In genomic region chr3:87958967-87959366, GRCm38 (mm10) we compare ENCODE assay signal across 14 mouse cellular contexts. TPM values are rescaled to one million over a fixed set of nuclear protein-coding genes. Genes with fewer than 3 reads are reported as not detected.
DNase-seq lines count a peak whose midpoint lies in the region; ATAC-seq and TF ChIP-seq lines count a peak whose summit lies in the region.
"Had no signal": no experiment of that assay in that cellular context is flagged by ENCODE, and none has a peak within 500 bp of the region (broad histone marks: within the 10 kb centered on the region; RNA-seq: fewer than 3 reads in every experiment).

No protein-coding gene starts in this region.

- TF ChIP-seq CTCF in gastrocnemius, adult 2 months (IDR thresholded peaks at IDR 0.05), result no peak

- no peak for TF ChIP-seq POLR2A in limb, embryonic 14.5 days (IDR thresholded peaks at IDR 0.05; ENCODE audit: borderline replicate concordance, extremely low read depth, insufficient read depth, insufficient read length)

- no peak overlapping the region for H3K4me3 ChIP-seq in hindbrain, embryonic 11.5 days (ENCODE audit: low read depth, low read length)
- H3K4me3 ChIP-seq in hindbrain, embryonic 16.5 days (ENCODE audit: low read length), result no peak overlapping the region
- H3K4me3 ChIP-seq in embryonic facial prominence, embryonic 11.5 days (ENCODE audit: low read depth, low read length), result no peak overlapping the region
- no peak overlapping the region for H3K4me3 ChIP-seq in limb, embryonic 14.5 days (replicated peaks; ENCODE audit: low read length)
- no peak overlapping the region for H3K4me3 ChIP-seq in gastrocnemius, adult 2 months
- H3K4me3 ChIP-seq: lung, embryonic 15.5 days had no signal

- peak overlapping the region; percentile 97 for H3K27ac ChIP-seq in hindbrain, embryonic 11.5 days (ENCODE audit: low read depth, low read length)
- no peak overlapping the region for H3K27ac ChIP-seq in hindbrain, embryonic 16.5 days (ENCODE audit: low read depth, low read length)
- 0 out of 2 replicates have a peak overlapping the region, but pooled peaks have one; percentile 97 for H3K27ac ChIP-seq in embryonic facial prominence, embryonic 11.5 days (replicated peaks; ENCODE audit: low read depth, low read length)
- H3K27ac ChIP-seq in limb, embryonic 14.5 days (replicated peaks; ENCODE audit: low read depth, low read length), result peak overlapping the region; percentile 92; the same call in 1 of the 2 replicates
- H3K27ac ChIP-seq in gastrocnemius, adult 2 months, result no peak overlapping the region
- H3K27ac ChIP-seq: lung, embryonic 15.5 days had no signal

- DNase-seq in hindbrain, embryonic 11.5 days (ENCODE audit: low spot score), result peak; percentile 53
- peak; percentile 79 for DNase-seq in embryo, embryonic 10.5 days (ENCODE audit: low spot score)
- no peak for DNase-seq in embryonic facial prominence, embryonic 11.5 days (ENCODE audit: low spot score)
- DNase-seq in limb, embryonic 14.5 days (ENCODE audit: low spot score), result no peak
- no peak for DNase-seq in adipocyte (ENCODE audit: low spot score)
- DNase-seq in adrenal gland, postnatal 10 days, result no peak
- DNase-seq in gastrocnemius, adult 2 months, result no peak
- DNase-seq: forebrain, postnatal 0 days had no signal

- H3K36me3 ChIP-seq in hindbrain, embryonic 11.5 days (ENCODE audit: control insufficient read depth, insufficient read depth, low read length), result no peaks in the 10 kb centered on the region
- no peaks in the 10 kb centered on the region for H3K36me3 ChIP-seq in hindbrain, embryonic 16.5 days (ENCODE audit: control insufficient read depth, insufficient read depth, low read length)
- H3K36me3 ChIP-seq in embryonic facial prominence, embryonic 11.5 days (replicated peaks; ENCODE audit: control insufficient read depth, insufficient read depth, low read depth, low read length), result no peaks in the 10 kb centered on the region
- peaks cover 11% of the 10 kb centered on the region for H3K36me3 ChIP-seq in limb, embryonic 14.5 days (ENCODE audit: control insufficient read depth, insufficient read depth, low read length)
- H3K36me3 ChIP-seq: lung, embryonic 15.5 days had no signal

- H3K27me3 ChIP-seq in hindbrain, embryonic 11.5 days (ENCODE audit: control insufficient read depth, insufficient read depth, low read length), result no peaks in the 10 kb centered on the region
- no peaks in the 10 kb centered on the region for H3K27me3 ChIP-seq in hindbrain, embryonic 16.5 days (replicated peaks; ENCODE audit: control insufficient read depth, insufficient read depth, low read length)
- H3K27me3 ChIP-seq in embryonic facial prominence, embryonic 11.5 days (ENCODE audit: control insufficient read depth, insufficient read depth, low read length), result no peaks in the 10 kb centered on the region
- H3K27me3 ChIP-seq in limb, embryonic 14.5 days (ENCODE audit: control insufficient read depth, insufficient read depth, low read length), result no peaks in the 10 kb centered on the region
- H3K27me3 ChIP-seq: lung, embryonic 15.5 days had no signal

- no peaks in the 10 kb centered on the region for H3K9me3 ChIP-seq in hindbrain, embryonic 11.5 days (ENCODE audit: control insufficient read depth, low read length)
- no peaks in the 10 kb centered on the region for H3K9me3 ChIP-seq in hindbrain, embryonic 16.5 days (ENCODE audit: control insufficient read depth, low read length)
- no peaks in the 10 kb centered on the region for H3K9me3 ChIP-seq in embryonic facial prominence, embryonic 11.5 days (replicated peaks; ENCODE audit: control insufficient read depth, low read length)
- H3K9me3 ChIP-seq in limb, embryonic 14.5 days (ENCODE audit: control insufficient read depth, low read length), result no peaks in the 10 kb centered on the region
- H3K9me3 ChIP-seq: lung, embryonic 15.5 days had no signal

- H3K4me1 ChIP-seq in hindbrain, embryonic 11.5 days (replicated peaks; ENCODE audit: control insufficient read depth, insufficient read depth, low read length), result peaks cover 16% of the 10 kb centered on the region
- H3K4me1 ChIP-seq in hindbrain, embryonic 16.5 days (ENCODE audit: control insufficient read depth, insufficient read depth, low read depth, low read length), result no peaks in the 10 kb centered on the region; the same call in 1 of the 2 replicates
- H3K4me1 ChIP-seq in embryonic facial prominence, embryonic 11.5 days (ENCODE audit: control insufficient read depth, insufficient read depth, low read length), result peaks cover 3% of the 10 kb centered on the region; the same call in 1 of the 2 replicates
- H3K4me1 ChIP-seq in limb, embryonic 14.5 days (ENCODE audit: control insufficient read depth, insufficient read depth, low read length), result peaks cover 29% of the 10 kb centered on the region

- no peak overlapping the region for H3K9ac ChIP-seq in hindbrain, embryonic 11.5 days (ENCODE audit: low read depth, low read length)
- H3K9ac ChIP-seq in hindbrain, embryonic 16.5 days (ENCODE audit: low read depth, low read length), result no peak overlapping the region
- no peak overlapping the region for H3K9ac ChIP-seq in embryonic facial prominence, embryonic 11.5 days (replicated peaks; ENCODE audit: low read length)
- H3K9ac ChIP-seq in limb, embryonic 14.5 days (ENCODE audit: low read depth, low read length, severe bottlenecking), result no peak overlapping the region
- H3K9ac ChIP-seq: forebrain, postnatal 0 days; lung, embryonic 15.5 days had no signal

- intact Hi-C loops in gastrocnemius, adult 2 months (cut with DNase I), result no loop called here

- no peak for ATAC-seq in hindbrain, embryonic 11.5 days (ENCODE audit: low FRiP score)
- ATAC-seq in hindbrain, embryonic 16.5 days, result no peak
- ATAC-seq in embryonic facial prominence, embryonic 11.5 days (replicated peaks; ENCODE audit: insufficient number of reproducible peaks, low FRiP score, low TSS enrichment, low read depth), result no peak
- ATAC-seq in limb, embryonic 14.5 days (ENCODE audit: low FRiP score, low read depth), result no peak
- ATAC-seq: forebrain, postnatal 0 days had no signal

- WGBS in hindbrain, embryonic 11.5 days, result 0% methylated on average over 1 of the region's 1 CpGs
- 21% methylated on average over 1 of the region's 1 CpGs for WGBS in hindbrain, embryonic 16.5 days
- 13% methylated on average over 1 of the region's 1 CpGs for WGBS in embryonic facial prominence, embryonic 11.5 days
- 61% methylated on average over 1 of the region's 1 CpGs for whole genome bisulfite sequencing in limb, embryonic 14.5 days

- H3K4me2 ChIP-seq in hindbrain, embryonic 11.5 days (replicated peaks; ENCODE audit: low read depth, low read length), result no peak overlapping the region
- no peak overlapping the region for H3K4me2 ChIP-seq in hindbrain, embryonic 16.5 days (ENCODE audit: low read length)
- no peak overlapping the region for H3K4me2 ChIP-seq in embryonic facial prominence, embryonic 11.5 days (ENCODE audit: low read depth, low read length)
- no peak overlapping the region for H3K4me2 ChIP-seq in limb, embryonic 14.5 days (replicated peaks; ENCODE audit: low read depth, low read length, severe bottlenecking)
- H3K4me2 ChIP-seq: lung, embryonic 15.5 days had no signal

RNA-seq across cellular contexts. Expression of gene Crabp2, which starts 10.5 kb away (rescaled TPM):
- polyA plus RNA-seq in hindbrain, embryonic 11.5 days (2014; fragmentation: Nextera tagmentation; extraction: Ambion mirVana), result 738 and 794 TPM in 2 replicates
- polyA plus RNA-seq in hindbrain, embryonic 16.5 days (2015; fragmentation: Nextera tagmentation; extraction: Ambion mirVana), result 49.1 and 52.4 TPM in 2 replicates
- polyA plus RNA-seq in embryonic facial prominence, embryonic 11.5 days (2014; fragmentation: Nextera tagmentation; extraction: Ambion mirVana), result 626 and 642 TPM in 2 replicates
- 176 and 192 TPM in 2 replicates for polyA plus RNA-seq in limb, embryonic 14.5 days (2012; rRNA removed)
- 267 and 331 TPM in 2 replicates for polyA plus RNA-seq in limb, embryonic 14.5 days (2014; fragmentation: Nextera tagmentation; extraction: Ambion mirVana)
- total RNA-seq in adrenal gland, postnatal 10 days (2021), result under 1 TPM; 0.48 to 0.76 TPM
- total RNA-seq in gastrocnemius, adult 2 months (2021), result under 1 TPM in 1 of 2 experiments, not detected in 1; 0.42 TPM
- total RNA-seq: liver, adult 2 months; megakaryocyte, adult 5-6 weeks had no signal
- polyA plus RNA-seq: large intestine, adult 2 months; liver, adult 2 months had no signal

RNA-seq across cellular contexts. Expression of gene Nes, which starts 11.9 kb away (rescaled TPM):
- polyA plus RNA-seq in hindbrain, embryonic 11.5 days (2014; fragmentation: Nextera tagmentation; extraction: Ambion mirVana), result 71.6 and 87.9 TPM in 2 replicates
- 15.6 and 20.2 TPM in 2 replicates for polyA plus RNA-seq in hindbrain, embryonic 16.5 days (2015; fragmentation: Nextera tagmentation; extraction: Ambion mirVana)
- polyA plus RNA-seq in embryonic facial prominence, embryonic 11.5 days (2014; fragmentation: Nextera tagmentation; extraction: Ambion mirVana), result 15.1 and 16.2 TPM in 2 replicates
- polyA plus RNA-seq in limb, embryonic 14.5 days (2012; rRNA removed), result 28.4 and 36.0 TPM in 2 replicates
- polyA plus RNA-seq in limb, embryonic 14.5 days (2014; fragmentation: Nextera tagmentation; extraction: Ambion mirVana), result 24.5 and 28.7 TPM in 2 replicates
- 10 to 100 TPM; 17.7 to 23.3 TPM for total RNA-seq in adrenal gland, postnatal 10 days (2021)
- total RNA-seq in gastrocnemius, adult 2 months (2021), result 10 to 100 TPM in 1 of 2 experiments, 1 to 10 TPM in 1; 9.1 to 17.2 TPM
- total RNA-seq: megakaryocyte, adult 5-6 weeks; MEL had no signal

RNA-seq across cellular contexts. Expression of gene Rrnad1, which starts 28.4 kb away (rescaled TPM):
- 13.7 and 17.9 TPM in 2 replicates for polyA plus RNA-seq in hindbrain, embryonic 11.5 days (2014; fragmentation: Nextera tagmentation; extraction: Ambion mirVana)
- polyA plus RNA-seq in hindbrain, embryonic 16.5 days (2015; fragmentation: Nextera tagmentation; extraction: Ambion mirVana), result 20.5 and 24.8 TPM in 2 replicates
- polyA plus RNA-seq in embryonic facial prominence, embryonic 11.5 days (2014; fragmentation: Nextera tagmentation; extraction: Ambion mirVana), result 13.5 and 16.0 TPM in 2 replicates
- polyA plus RNA-seq in limb, embryonic 14.5 days (2012; rRNA removed), result 53.6 and 61.8 TPM in 2 replicates
- polyA plus RNA-seq in limb, embryonic 14.5 days (2014; fragmentation: Nextera tagmentation; extraction: Ambion mirVana), result 15.6 and 18.7 TPM in 2 replicates
- total RNA-seq in adrenal gland, postnatal 10 days (2021), result 10 to 100 TPM; 12.4 to 16.3 TPM
- 1 to 10 TPM; 4.7 to 5.0 TPM for total RNA-seq in gastrocnemius, adult 2 months (2021)

RNA-seq across cellular contexts. Expression of gene Isg20l2, which starts 28.9 kb away (rescaled TPM):
- 42.5 and 55.2 TPM in 2 replicates for polyA plus RNA-seq in hindbrain, embryonic 11.5 days (2014; fragmentation: Nextera tagmentation; extraction: Ambion mirVana)
- 22.7 and 28.9 TPM in 2 replicates for polyA plus RNA-seq in hindbrain, embryonic 16.5 days (2015; fragmentation: Nextera tagmentation; extraction: Ambion mirVana)
- polyA plus RNA-seq in embryonic facial prominence, embryonic 11.5 days (2014; fragmentation: Nextera tagmentation; extraction: Ambion mirVana), result 51.5 and 52.3 TPM in 2 replicates
- polyA plus RNA-seq in limb, embryonic 14.5 days (2012; rRNA removed), result 35.7 and 39.7 TPM in 2 replicates
- polyA plus RNA-seq in limb, embryonic 14.5 days (2014; fragmentation: Nextera tagmentation; extraction: Ambion mirVana), result 26.7 and 27.0 TPM in 2 replicates
- 10 to 100 TPM; 22.9 to 24.3 TPM for total RNA-seq in adrenal gland, postnatal 10 days (2021)
- 1 to 10 TPM; 7.6 to 8.1 TPM for total RNA-seq in gastrocnemius, adult 2 months (2021)

RNA-seq across cellular contexts. Expression of gene Mrpl24, which starts 39.7 kb away (rescaled TPM):
- 78.4 and 83.6 TPM in 2 replicates for polyA plus RNA-seq in hindbrain, embryonic 11.5 days (2014; fragmentation: Nextera tagmentation; extraction: Ambion mirVana)
- polyA plus RNA-seq in hindbrain, embryonic 16.5 days (2015; fragmentation: Nextera tagmentation; extraction: Ambion mirVana), result 48.3 and 49.1 TPM in 2 replicates
- 73.6 and 79.3 TPM in 2 replicates for polyA plus RNA-seq in embryonic facial prominence, embryonic 11.5 days (2014; fragmentation: Nextera tagmentation; extraction: Ambion mirVana)
- polyA plus RNA-seq in limb, embryonic 14.5 days (2012; rRNA removed), result 88.6 and 124 TPM in 2 replicates
- 66.2 and 75.7 TPM in 2 replicates for polyA plus RNA-seq in limb, embryonic 14.5 days (2014; fragmentation: Nextera tagmentation; extraction: Ambion mirVana)
- 100 to 1,000 TPM; 104 to 123 TPM for total RNA-seq in adrenal gland, postnatal 10 days (2021)
- total RNA-seq in gastrocnemius, adult 2 months (2021), result 10 to 100 TPM; 44.1 to 50.2 TPM

Comparison
In these comparisons a context has a peak if more than half of its experiments do, and no peak if none do; other contexts are left out.
1. H3K27ac ChIP-seq: peak in hindbrain, embryonic 11.5 days (single experiment), embryonic facial prominence, embryonic 11.5 days (single experiment) and limb, embryonic 14.5 days (single experiment); none in hindbrain, embryonic 16.5 days (single experiment) and gastrocnemius, adult 2 months (single experiment).
2. DNase-seq: peak in hindbrain, embryonic 11.5 days (single experiment) and embryo, embryonic 10.5 days (single experiment); none in embryonic facial prominence, embryonic 11.5 days (single experiment), limb, embryonic 14.5 days (single experiment), adipocyte (single experiment), adrenal gland, postnatal 10 days (single experiment) and gastrocnemius, adult 2 months (single experiment).